Mouse (Mus musculus) embryo, embryonic 11 days (tissue): Measurements from ENCODE around the gene Pfas.
"Not testable (repeated sequence)": the region's sequence is repeated elsewhere in the genome, so short reads cannot be mapped to it uniquely, and the experiment has no call there.

Experiments used
- DNase-seq: peaks from one replicate; pipeline ENCODE4 v3.0.0-alpha.2; 2015

The Pfas gene

GRCm38 (mm10) chr11:69012071-69012601, 3.9 kb upstream of the Pfas start:
- DNase-seq = peak; percentile 92

- not testable (repeated sequence) for DNase-seq
Measured at GRCm38 (mm10) chr11:69011445-69011844, 3.2 kb upstream of the Pfas start.

- no peak for DNase-seq
Measured at GRCm38 (mm10) chr11:69010400-69011323, 2.4 kb upstream of the Pfas start.

- DNase-seq = no peak
Measured at GRCm38 (mm10) chr11:69009508-69009907, 1.2 kb upstream of the Pfas start.

GRCm38 (mm10) chr11:69006575-69006974, 1.7 kb downstream of the Pfas start:
- DNase-seq = not testable (repeated sequence)

GRCm38 (mm10) chr11:69005193-69005592, 3.1 kb downstream of the Pfas start:
- DNase-seq = no peak

GRCm38 (mm10) chr11:69003592-69003991, 4.7 kb downstream of the Pfas start:
- no peak for DNase-seq

GRCm38 (mm10) chr11:69002782-69003181, 5.5 kb downstream of the Pfas start:
- not testable (repeated sequence) for DNase-seq

- DNase-seq = no peak
Measured at GRCm38 (mm10) chr11:68997080-68997479, 11.2 kb downstream of the Pfas start.

GRCm38 (mm10) chr11:68994377-68994776, 13.9 kb downstream of the Pfas start:
- no peak for DNase-seq

GRCm38 (mm10) chr11:68993122-68993521, 15.1 kb downstream of the Pfas start:
- no peak for DNase-seq

- DNase-seq = no peak
Measured at GRCm38 (mm10) chr11:68988341-68988740, 19.9 kb downstream of the Pfas start.

- DNase-seq = no peak
Measured at GRCm38 (mm10) chr11:68987365-68987882, 20.8 kb downstream of the Pfas start.

- peak; percentile 82 for DNase-seq
Measured at GRCm38 (mm10) chr11:68982639-68983369, 25.5 kb downstream of the Pfas start.

GRCm38 (mm10) chr11:68980919-68981318, 27.3 kb downstream of the Pfas start:
- no peak for DNase-seq

GRCm38 (mm10) chr11:68979320-68979733, 28.9 kb downstream of the Pfas start:
- no peak for DNase-seq

GRCm38 (mm10) chr11:68975601-68976000, 32.7 kb downstream of the Pfas start:
- DNase-seq = no peak

GRCm38 (mm10) chr11:68975085-68975484, 33.2 kb downstream of the Pfas start, which contains the start of gene Rangrf:
Gene Rangrf, minus strand, starts transcription at chr11:68975185.
- DNase-seq = no peak

GRCm38 (mm10) chr11:68974059-68974450, 34.2 kb downstream of the Pfas start:
- no peak for DNase-seq

- DNase-seq = peak; percentile 95
Measured at GRCm38 (mm10) chr11:68973250-68974058, 34.8 kb downstream of the Pfas start.

GRCm38 (mm10) chr11:68970232-68970631, 38.0 kb downstream of the Pfas start:
- DNase-seq = no peak

GRCm38 (mm10) chr11:68968752-68969151, 39.5 kb downstream of the Pfas start:
- no peak for DNase-seq
